Mouse (Mus musculus) gastrocnemius, postnatal 36 days (tissue): Measurements from ENCODE around the gene Gemin4. TPM values are rescaled to one million over a fixed set of nuclear protein-coding genes. Genes with fewer than 3 reads are reported as not detected.

Experiments used
- DNase-seq, 2 experiments: peaks; one replicate each; pipeline ENCODE4 v3.0.0; 2022
- intact Hi-C: fragments of 180-260 bp; cut with DNase I; formaldehyde crosslinking; loops from one replicate; pipeline ENCODE4 v1.15.1; 2025
- long read RNA-seq, 2 experiments: library from polyadenylated mRNA; stranded (forward); transcript quantifications; one replicate each; pipeline ENCODE4 v2.0.0; 2021
- total RNA-seq, 2 experiments: library from RNA; stranded (reverse); gene quantifications; 2 replicates each; pipeline ENCODE4 v1.2.3; 2021

Gene Gemin4
- total RNA-seq, result 1 to 10 TPM; 1.6 to 4.0 TPM
- long read RNA-seq, experiment 1, partial matches to known transcripts, result 0 of 4 reads
- long read RNA-seq, experiment 1, other reads (novel, unspliced or antisense), result 2 of 4 reads
- long read RNA-seq, experiment 2, partial matches to known transcripts, result 0 of 4 reads
- long read RNA-seq, experiment 2, other reads (novel, unspliced or antisense), result 1 of 4 reads

DNA sequence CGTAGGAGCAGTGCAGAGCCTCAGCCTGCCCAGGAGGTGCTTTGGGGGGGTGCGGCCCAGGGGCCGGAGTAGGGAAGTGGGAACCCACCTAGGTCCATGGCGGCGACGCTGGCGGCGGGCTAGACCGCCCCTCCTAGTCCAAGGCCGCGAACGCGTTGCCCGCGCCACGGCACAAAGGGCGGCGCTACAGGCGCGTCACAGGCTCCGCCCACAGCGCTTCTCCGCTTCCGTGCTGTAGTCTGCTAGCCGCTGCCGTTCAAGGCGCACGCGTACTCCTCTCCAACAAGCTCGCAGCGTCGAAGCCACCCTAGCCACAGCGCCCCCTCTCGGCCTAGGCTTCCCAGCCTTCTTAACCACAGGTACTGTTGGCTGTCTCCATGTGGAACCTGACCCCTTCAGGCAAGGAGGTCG, at the start of gene Gemin4, which contains the start of gene Dbil5:
Gene Gemin4 (minus strand): TSS at position 275 of the 411 bp plus-strand sequence.
Gene Dbil5 (plus strand): TSS at position 219 of the 411 bp plus-strand sequence.
- intact Hi-C loops, result no loop called here
- peak; percentile 92 to 94 for DNase-seq

DNA sequence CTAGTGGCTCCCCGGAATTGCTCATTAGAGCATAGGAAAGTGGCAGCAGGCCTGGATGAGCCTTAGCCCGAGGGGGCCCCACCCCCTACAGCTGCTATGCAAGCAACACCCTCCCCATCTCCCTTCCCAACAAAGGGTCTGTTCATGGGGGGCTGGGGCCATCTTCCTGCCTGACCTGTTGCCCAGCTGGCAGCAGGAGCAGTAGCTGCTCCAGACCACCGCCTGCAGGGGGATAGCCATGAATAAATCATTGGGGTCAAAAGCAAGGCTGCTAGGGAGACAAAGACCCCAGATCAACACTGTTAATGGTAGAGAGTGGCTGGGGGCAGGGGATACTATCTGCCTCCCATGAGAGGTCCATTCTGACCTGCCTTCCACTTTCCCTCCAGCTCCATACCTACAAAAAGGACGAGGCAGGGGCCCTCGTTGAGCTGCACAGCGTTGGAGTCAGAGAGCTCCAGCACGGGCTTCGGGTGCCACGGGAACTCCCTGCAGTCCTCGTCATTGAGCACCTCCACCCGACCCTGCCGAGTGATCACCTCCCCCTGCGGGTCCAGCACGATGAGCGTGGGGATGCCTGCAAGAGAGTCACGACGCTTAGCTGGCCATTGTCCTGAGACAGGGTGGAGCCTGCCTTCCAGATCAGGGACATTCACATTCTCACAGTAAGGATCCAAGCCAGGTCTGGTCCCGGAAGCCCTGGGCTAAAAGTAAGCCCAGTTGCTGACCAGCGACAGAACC, 45.3 kb upstream of the Gemin4 start:
- intact Hi-C loops, result no loop called here
- DNase-seq, result no peak

DNA sequence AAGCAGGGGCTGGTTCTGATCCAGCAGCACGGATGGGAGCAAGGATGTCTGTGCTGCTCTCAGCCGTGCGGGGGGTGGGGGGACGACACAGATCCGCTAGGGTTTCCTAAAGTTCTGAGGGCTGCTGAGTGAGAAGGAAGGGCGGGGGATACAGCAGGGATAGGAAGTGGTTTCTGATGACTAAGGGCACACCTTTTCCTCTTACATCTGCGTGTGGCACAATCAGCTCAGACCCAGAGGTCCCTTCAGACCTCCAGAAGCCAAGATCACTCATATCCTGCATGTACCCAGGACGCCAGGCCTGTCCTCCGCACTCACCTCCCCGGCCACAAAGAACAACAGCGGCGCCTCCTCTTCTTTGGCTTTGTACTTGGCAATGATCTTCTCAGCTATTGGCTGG, 43.8 kb upstream of the Gemin4 start:
- no peak for DNase-seq
- intact Hi-C loops, result no loop called here

DNA sequence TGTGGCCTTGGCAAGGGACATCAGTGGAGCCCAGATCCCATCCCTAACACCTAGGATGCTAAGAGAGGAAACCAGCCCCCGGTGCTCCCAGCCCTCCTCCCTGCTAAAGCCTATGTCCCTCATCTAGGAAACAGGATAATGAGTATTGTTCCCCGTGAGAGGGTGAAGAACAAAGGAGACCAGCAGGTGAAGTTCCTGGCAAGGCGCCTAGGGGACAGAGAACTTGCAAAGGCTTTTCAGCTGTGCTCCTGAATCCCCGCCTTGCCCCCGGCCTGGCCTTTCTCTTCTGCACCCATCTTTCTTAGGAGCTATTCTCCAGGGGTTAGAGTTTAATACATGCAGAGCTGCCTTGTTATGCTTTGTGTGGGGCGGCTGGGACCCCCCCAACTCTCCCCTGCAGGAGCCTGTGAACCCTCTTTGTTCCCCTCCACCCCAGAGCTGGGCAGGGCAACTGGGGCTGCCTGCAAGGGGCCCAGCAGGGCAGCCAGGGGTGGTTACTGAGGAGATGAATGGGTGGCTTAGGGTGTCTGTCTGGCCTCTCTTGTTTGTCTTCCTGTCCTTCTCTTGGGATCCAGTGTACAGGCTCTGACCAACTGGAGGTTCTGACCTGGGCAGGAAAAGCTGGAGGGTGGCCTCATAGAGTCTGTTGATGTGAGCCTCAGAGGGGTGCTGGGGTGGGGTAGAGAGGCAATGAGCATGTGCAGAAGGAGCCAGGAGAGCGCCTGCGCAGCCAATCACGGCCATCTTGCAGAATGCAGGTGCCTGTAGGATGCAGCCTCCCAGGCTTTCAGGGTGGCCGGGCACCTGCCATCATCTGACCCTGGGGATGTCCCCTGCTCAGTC, 43.0 kb upstream of the Gemin4 start:
- DNase-seq, result no peak
- intact Hi-C loops, result no loop called here

DNA sequence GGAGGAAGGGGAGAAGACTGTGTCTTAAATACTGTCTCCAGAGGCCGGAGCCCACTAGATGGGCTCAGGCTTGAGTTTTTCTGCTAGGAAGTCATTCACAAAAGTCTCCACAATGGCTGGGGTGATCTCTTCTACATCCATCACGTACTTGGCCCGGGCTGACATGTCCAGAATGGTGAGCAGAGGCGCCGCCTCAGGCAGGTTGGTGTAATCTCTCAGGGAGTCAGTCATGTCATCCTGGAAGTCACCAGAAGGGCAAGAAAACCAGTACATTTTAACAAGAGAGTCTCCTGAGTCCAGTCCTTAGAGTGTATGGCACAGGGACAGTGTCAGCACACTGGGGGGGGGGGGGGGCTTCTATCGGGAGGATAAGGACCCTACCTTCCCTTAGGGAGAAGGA, 41.0 kb upstream of the Gemin4 start:
- no peak for DNase-seq
- intact Hi-C loops, result no loop called here

GRCm38 (mm10) chr11:76257386-76257785, 39.9 kb upstream of the Gemin4 start:
- DNase-seq, result no peak
- intact Hi-C loops, result no loop called here

- no peak for DNase-seq
- intact Hi-C loops, result no loop called here
Measured at GRCm38 (mm10) chr11:76256129-76256528, 38.7 kb upstream of the Gemin4 start.

GRCm38 (mm10) chr11:76255431-76256001, 38.1 kb upstream of the Gemin4 start:
- intact Hi-C loops, result no loop called here
- no peak for DNase-seq

DNA sequence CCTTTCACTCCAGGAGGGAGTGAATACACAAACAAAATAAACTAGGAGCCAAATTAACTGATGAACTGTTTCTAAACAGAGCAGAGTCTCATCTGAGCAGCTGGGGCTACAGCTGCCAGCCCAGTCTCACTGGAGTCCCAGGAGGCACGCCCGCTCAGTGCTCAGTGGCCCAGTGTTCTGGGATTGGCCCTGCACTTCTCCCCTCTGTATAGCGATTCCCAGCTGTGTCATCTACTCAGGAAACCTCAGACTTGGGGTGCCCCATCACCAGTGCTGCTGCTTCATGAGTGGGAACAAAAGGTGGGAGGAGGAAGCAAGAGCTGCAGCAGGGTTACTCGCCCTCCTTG, 36.4 kb upstream of the Gemin4 start:
- intact Hi-C loops, result loop anchor here (1.0 to 5.0 kb wide), 2 partner anchors 146 to 203 kb away; no protein-coding TSS in a partner anchor
- no peak for DNase-seq

GRCm38 (mm10) chr11:76253145-76253917, 35.9 kb upstream of the Gemin4 start:
- intact Hi-C loops, result loop anchor here (1.0 to 5.0 kb wide), 2 partner anchors 147 to 204 kb away; no protein-coding TSS in a partner anchor
- DNase-seq, result peak; percentile 83 to 86

GRCm38 (mm10) chr11:76252036-76252435, 34.6 kb upstream of the Gemin4 start:
- intact Hi-C loops, result loop anchor here (5.0 kb wide), 1 partner anchor 205 kb away; no protein-coding TSS in a partner anchor
- no peak for DNase-seq

GRCm38 (mm10) chr11:76247239-76247638, 29.8 kb upstream of the Gemin4 start:
- intact Hi-C loops, result no loop called here
- no peak for DNase-seq

DNA sequence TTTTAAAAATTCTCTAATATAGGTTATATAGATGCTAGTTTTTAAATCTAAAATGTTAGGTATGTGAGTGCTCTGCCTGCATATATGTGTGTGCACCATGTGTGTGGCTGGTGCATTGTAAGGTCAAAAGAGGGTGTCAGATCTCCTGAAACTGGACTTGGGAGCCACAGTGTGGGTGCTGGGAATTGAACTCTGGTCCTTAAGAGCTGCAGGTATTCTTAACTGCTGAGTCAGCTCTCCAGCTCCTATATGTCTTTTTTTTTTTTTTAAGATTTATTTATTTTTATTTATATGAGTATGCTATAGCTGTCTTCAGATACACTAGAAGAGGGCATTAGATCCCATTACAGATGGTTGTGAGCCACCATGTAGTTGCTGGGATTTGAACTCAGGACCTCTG, 29.0 kb upstream of the Gemin4 start:
- intact Hi-C loops, result no loop called here
- no peak for DNase-seq

DNA sequence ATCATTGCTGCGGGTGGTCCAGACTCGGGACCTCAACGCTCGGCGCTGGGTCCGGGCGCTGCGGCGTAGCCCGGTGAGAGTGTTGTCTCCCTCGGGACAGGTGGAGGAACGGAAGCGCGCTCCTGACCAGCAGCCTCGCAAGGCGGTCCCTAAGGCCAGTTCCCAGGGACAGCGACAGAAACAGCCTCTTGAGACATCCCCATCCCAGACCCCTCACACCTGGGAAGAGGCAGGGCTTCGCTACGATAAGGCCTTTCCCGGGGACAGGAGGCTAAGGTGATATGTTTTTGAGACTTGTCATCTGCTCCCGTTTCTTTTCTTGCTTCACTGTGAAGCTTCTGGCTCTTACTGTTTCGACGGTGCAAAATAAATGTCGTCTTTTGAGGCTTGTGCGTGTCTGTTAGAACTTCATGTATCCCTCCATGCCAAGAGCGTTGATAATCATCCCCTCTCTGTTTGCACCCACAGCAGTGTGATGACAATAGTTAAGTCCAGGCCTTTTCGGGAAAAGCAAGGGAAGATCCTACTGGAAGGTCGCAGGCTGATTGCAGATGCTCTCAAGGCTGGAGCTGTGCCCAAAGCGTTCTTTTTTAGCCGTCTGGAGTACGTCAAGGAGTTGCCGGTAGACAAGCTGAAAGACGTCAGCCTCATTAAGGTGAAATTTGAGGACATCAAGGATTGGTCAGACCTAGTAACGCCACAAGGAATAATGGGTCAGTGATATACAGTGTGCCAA, 26.5 kb upstream of the Gemin4 start:
- DNase-seq, result no peak
- intact Hi-C loops, result no loop called here

GRCm38 (mm10) chr11:76242901-76243810, 25.7 kb upstream of the Gemin4 start, which contains the start of the genes Mrm3 and Glod4:
Gene Mrm3 (plus strand): TSS chr11:76243715.
Gene Glod4 (minus strand): TSS chr11:76243725.
- intact Hi-C loops, result no loop called here
- peak; percentile 89 to 90 for DNase-seq

DNA sequence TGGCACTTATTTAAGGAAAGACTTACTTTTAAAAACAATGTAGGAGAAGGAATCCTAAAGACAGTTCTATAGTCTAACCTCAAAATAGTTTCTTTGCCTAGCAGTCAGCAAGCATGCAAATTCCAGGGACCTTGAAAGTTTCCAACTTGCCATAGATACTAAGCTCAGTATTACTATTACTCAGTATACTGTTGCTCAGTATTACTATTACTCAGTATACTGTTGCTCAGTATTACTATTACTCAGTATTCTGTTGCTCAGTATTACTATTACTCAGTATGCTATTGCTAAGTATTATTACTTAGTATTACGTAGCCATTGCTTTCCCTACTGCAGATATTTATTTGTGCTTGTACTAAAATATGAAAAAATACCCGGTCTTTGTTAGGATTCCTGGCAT, 22.3 kb upstream of the Gemin4 start:
- intact Hi-C loops, result no loop called here

DNA sequence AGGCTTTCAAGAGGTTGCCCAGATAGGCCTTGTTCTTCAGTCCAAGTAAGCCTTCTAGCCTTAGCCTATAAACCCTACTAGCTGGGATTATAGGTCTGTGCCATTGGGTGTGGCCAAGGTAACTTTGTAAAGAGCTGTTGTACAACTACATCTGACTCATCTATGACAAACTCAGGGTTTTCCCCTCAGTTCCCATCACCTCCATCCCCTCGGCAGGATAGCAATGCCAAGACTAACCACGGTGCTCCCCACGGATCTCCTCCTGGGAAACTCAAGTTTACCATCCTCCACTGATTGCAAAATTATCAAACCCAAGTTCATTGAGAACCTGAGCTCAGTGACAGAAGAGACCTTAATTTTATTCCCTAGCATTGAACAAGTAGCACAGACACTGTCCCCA, 18.7 kb upstream of the Gemin4 start:
- no peak for DNase-seq
- intact Hi-C loops, result no loop called here

More for the DNA sequence above, 22.3 kb upstream of the Gemin4 start:
- no peak for DNase-seq

DNA sequence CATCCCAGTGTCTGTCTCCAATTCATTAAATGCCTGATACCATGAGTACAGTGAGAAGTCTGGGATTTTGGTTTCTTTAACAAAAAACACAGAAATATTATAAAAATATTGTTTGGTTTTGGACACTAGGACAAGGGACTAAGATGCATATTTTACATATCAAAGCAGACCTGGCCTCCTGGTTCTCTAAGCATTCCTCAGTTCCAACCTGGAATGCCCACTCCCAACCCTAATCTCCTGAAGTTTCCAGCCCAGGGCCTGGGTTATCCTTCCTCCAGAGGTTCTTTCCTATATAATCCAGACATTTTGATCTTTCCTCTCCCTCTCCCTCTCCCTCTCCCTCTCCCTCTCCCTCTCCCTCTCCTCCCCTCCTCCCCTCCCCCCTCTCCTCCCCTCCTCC, 7.6 kb upstream of the Gemin4 start:
- DNase-seq, result no peak
- intact Hi-C loops, result loop anchor here (10.0 kb wide), 1 partner anchor 440 kb away; no protein-coding TSS in a partner anchor
